Mouse (Mus musculus): ENCODE measurements at regions not wholly inside any gene's neighbourhood (a gene's known extent, or its start where the extent isn't known, plus 50 kb on each side); places are given as distances from the start of the nearest gene placed in this dataset.

GRCm38 (mm10) chr6:31636954-31637353, 73.2 kb upstream of the Podxl start:
- TF ChIP-seq POLR2A (IDR thresholded peaks at IDR 0.05; ENCODE audit: borderline replicate concordance, control insufficient read depth, low read depth, low read length) = no peak
- no peak for TF ChIP-seq CTCF (IDR thresholded peaks at IDR 0.05; ENCODE audit: control insufficient read depth, insufficient read depth, low read length)

Measured in bone marrow, adult 2 months (tissue).